Mouse (Mus musculus) heart, postnatal 0 days (tissue): ENCODE measurements around the gene Barx1.

Experiments
- CTCF ChIP-seq: IDR thresholded peaks from 2 replicates; pipeline ENCODE4 v1.5.1; 2016; ENCODE audit warnings: antibody characterized with exemption, control low read depth, low read depth
- EP300 ChIP-seq: IDR thresholded peaks from 2 replicates; pipeline ENCODE4 v1.6.1; 2016; ENCODE audit warnings: antibody characterized with exemption, low read depth

DNA sequence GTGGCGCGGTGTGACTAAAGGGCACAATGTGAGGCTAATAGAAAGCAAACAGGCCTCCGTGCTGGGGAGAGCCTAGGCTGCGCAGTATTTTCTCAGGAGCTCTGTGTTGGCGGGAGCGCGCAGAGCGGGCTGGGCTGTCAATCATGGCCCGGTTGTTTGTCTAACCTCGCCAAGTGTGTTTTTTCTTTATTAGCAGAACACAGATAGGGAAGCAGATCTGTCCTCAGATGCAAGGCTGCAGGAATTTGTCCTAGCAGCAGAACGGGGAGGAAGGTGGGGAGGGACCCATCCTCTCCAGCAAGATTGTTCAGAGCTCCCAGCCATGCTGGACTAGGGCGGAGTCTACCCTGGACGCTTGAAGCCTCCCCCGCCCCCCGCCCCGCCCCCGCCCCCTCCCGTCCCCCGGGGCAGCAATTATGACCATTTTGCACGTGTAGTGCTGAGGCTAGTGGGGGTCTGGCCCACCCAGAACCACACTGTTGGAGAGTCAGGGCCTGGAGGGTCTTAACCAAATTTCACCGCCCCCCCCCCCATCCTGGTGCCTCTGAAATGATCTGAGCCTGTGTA, 43.7 kb downstream of the Barx1 start:
- TF ChIP-seq CTCF: no peak
- TF ChIP-seq EP300: no peak
